Mouse (Mus musculus) thymus, postnatal 25 days (tissue): ENCODE data around the gene Sdc4.
A peak's percentile ranks its signal among the peaks of the same experiment; 100 is the strongest.

Experiments
- DNase-seq: peaks from one replicate; pipeline ENCODE4 v3.0.0; 2022

Sdc4 gene

GRCm38 (mm10) chr2:164396911-164397310 is 46.8 kb downstream of the Sdc4 start:
- no peak for DNase-seq

- no peak for DNase-seq
Observed at GRCm38 (mm10) chr2:164396076-164396475, 47.6 kb downstream of the Sdc4 start.

- DNase-seq, result no peak
Observed at GRCm38 (mm10) chr2:164393126-164393525, 50.6 kb downstream of the Sdc4 start.

- DNase-seq, result peak; percentile 78
Observed at GRCm38 (mm10) chr2:164389499-164389898, 54.2 kb downstream of the Sdc4 start.

- DNase-seq, result no peak
Observed at GRCm38 (mm10) chr2:164389020-164389419, 54.7 kb downstream of the Sdc4 start, which contains the start of gene Slpi. Gene Slpi (minus strand): TSS chr2:164389095.

GRCm38 (mm10) chr2:164386953-164387352 is 56.7 kb downstream of the Sdc4 start:
- DNase-seq, result peak; percentile 21

- no peak for DNase-seq
Observed at GRCm38 (mm10) chr2:164385927-164386763, 57.5 kb downstream of the Sdc4 start.

- no peak for DNase-seq
Observed at GRCm38 (mm10) chr2:164383656-164384399, 59.9 kb downstream of the Sdc4 start.

GRCm38 (mm10) chr2:164382971-164383370 is 60.7 kb downstream of the Sdc4 start:
- DNase-seq, result no peak

- DNase-seq, result peak; percentile 20
Observed at GRCm38 (mm10) chr2:164381726-164382125, 62.0 kb downstream of the Sdc4 start.

GRCm38 (mm10) chr2:164377478-164378426 is 65.9 kb downstream of the Sdc4 start:
- DNase-seq, result no peak
